Mouse (Mus musculus): Measurements from ENCODE around the gene Tmem151b. TPM values are rescaled to one million over a fixed set of nuclear protein-coding genes. Genes with fewer than 3 reads are reported as not detected.

The Tmem151b gene
- polyA plus RNA-seq, 1 experiment from 2014 or later: 25.6 TPM

- Histone ChIP-seq H3K36me3 (peaks cover 6% of the 10 kb centered on the region), H3K27ac (replicated peaks) (peak overlapping the region; percentile 93; the same call in 1 of the 2 replicates), H3K4me3 (replicated peaks) (peak overlapping the region; percentile 81), H3K9me3 (replicated peaks) (no peaks in the 10 kb centered on the region), H3K27me3 (replicated peaks) (peaks cover 30% of the 10 kb centered on the region), H3K4me1 (peaks cover 36% of the 10 kb centered on the region), H3K4me2 (peak overlapping the region; percentile 72), H3K9ac (replicated peaks) (no peak overlapping the region)
- 37% methylated on average over 5 of the region's 5 CpGs for WGBS
- no peak for ATAC-seq (ENCODE audit: low FRiP score)
Observed at GRCm38 (mm10) chr17:45550253-45550652, 776 bp upstream of the Tmem151b start.

- Histone ChIP-seq H3K4me1 (peaks cover 50% of the 10 kb centered on the region), H3K9me3 (replicated peaks) (no peaks in the 10 kb centered on the region)
- peak; percentile 72 for ATAC-seq (ENCODE audit: low FRiP score)
Observed at GRCm38 (mm10) chr17:45548541-45549512, 650 bp downstream of the Tmem151b start.

GRCm38 (mm10) chr17:45547461-45548190 is 1.9 kb downstream of the Tmem151b start:
- peaks cover 40% of the 10 kb centered on the region for H3K27me3 ChIP-seq (replicated peaks)
- H3K9ac ChIP-seq (replicated peaks): no peak overlapping the region

More at GRCm38 (mm10) chr17:45548541-45549512, 650 bp downstream of the Tmem151b start:
- Histone ChIP-seq H3K4me3 (replicated peaks) (peak overlapping the region; percentile 81), H3K27ac (replicated peaks) (peak overlapping the region; percentile 93), H3K9ac (replicated peaks) (peak overlapping the region; percentile 99), H3K4me2 (peak overlapping the region; percentile 72), H3K36me3 (peaks cover 18% of the 10 kb centered on the region), H3K27me3 (replicated peaks) (peaks cover 41% of the 10 kb centered on the region)
- 2% methylated on average over 36 of the region's 68 CpGs for WGBS

GRCm38 (mm10) chr17:45546941-45547340 is 2.5 kb downstream of the Tmem151b start:
- Histone ChIP-seq H3K4me2 (peak overlapping the region; percentile 72), H3K4me1 (peaks cover 50% of the 10 kb centered on the region), H3K27me3 (replicated peaks) (peaks cover 40% of the 10 kb centered on the region), H3K9ac (replicated peaks) (no peak overlapping the region), H3K36me3 (peaks cover 18% of the 10 kb centered on the region), H3K27ac (replicated peaks) (no peak overlapping the region), H3K4me3 (replicated peaks) (no peak overlapping the region), H3K9me3 (replicated peaks) (no peaks in the 10 kb centered on the region)
- 62% methylated on average over 16 of the region's 16 CpGs for WGBS
- no peak for ATAC-seq (ENCODE audit: low FRiP score)

More at GRCm38 (mm10) chr17:45547461-45548190, 1.9 kb downstream of the Tmem151b start:
- Histone ChIP-seq H3K9me3 (replicated peaks) (no peaks in the 10 kb centered on the region), H3K4me3 (replicated peaks) (peak overlapping the region; percentile 81; the same call in 1 of the 2 replicates), H3K4me1 (peaks cover 52% of the 10 kb centered on the region), H3K4me2 (peak overlapping the region; percentile 72), H3K27ac (replicated peaks) (no peak overlapping the region), H3K36me3 (peaks cover 18% of the 10 kb centered on the region)
- ATAC-seq (ENCODE audit: low FRiP score): no peak
- 79% methylated on average over 5 of the region's 5 CpGs for WGBS

- WGBS: 12% methylated on average over 74 of the region's 74 CpGs
- peaks cover 41% of the 10 kb centered on the region for H3K27me3 ChIP-seq (replicated peaks)
- no peak overlapping the region for H3K27ac ChIP-seq (replicated peaks)
- H3K36me3 ChIP-seq: peaks cover 18% of the 10 kb centered on the region
- H3K9me3 ChIP-seq (replicated peaks): no peaks in the 10 kb centered on the region
- no peak overlapping the region for H3K9ac ChIP-seq (replicated peaks)
- no peak for ATAC-seq (ENCODE audit: low FRiP score)
- H3K4me2 ChIP-seq: peak overlapping the region; percentile 39
- H3K4me1 ChIP-seq: peaks cover 47% of the 10 kb centered on the region
- H3K4me3 ChIP-seq (replicated peaks): peak overlapping the region; percentile 11
Observed at GRCm38 (mm10) chr17:45545278-45545961, 4.1 kb downstream of the Tmem151b start.

GRCm38 (mm10) chr17:45544873-45545277 is 4.6 kb downstream of the Tmem151b start:
- H3K27me3 ChIP-seq (replicated peaks): peaks cover 44% of the 10 kb centered on the region
- H3K9ac ChIP-seq (replicated peaks): no peak overlapping the region

GRCm38 (mm10) chr17:45544001-45544872 is 5.2 kb downstream of the Tmem151b start:
- Histone ChIP-seq H3K36me3 (peaks cover 18% of the 10 kb centered on the region), H3K4me3 (replicated peaks) (peak overlapping the region; percentile 11; the same call in 1 of the 2 replicates), H3K9ac (replicated peaks) (no peak overlapping the region), H3K27ac (replicated peaks) (no peak overlapping the region), H3K27me3 (replicated peaks) (peaks cover 49% of the 10 kb centered on the region), H3K4me1 (peaks cover 39% of the 10 kb centered on the region), H3K4me2 (peak overlapping the region; percentile 39), H3K9me3 (replicated peaks) (no peaks in the 10 kb centered on the region)
- WGBS: 13% methylated on average over 24 of the region's 24 CpGs
- ATAC-seq (ENCODE audit: low FRiP score): no peak

More at GRCm38 (mm10) chr17:45544873-45545277, 4.6 kb downstream of the Tmem151b start:
- Histone ChIP-seq H3K27ac (replicated peaks) (no peak overlapping the region), H3K9me3 (replicated peaks) (no peaks in the 10 kb centered on the region), H3K4me3 (replicated peaks) (peak overlapping the region; percentile 11; the same call in 1 of the 2 replicates), H3K36me3 (peaks cover 18% of the 10 kb centered on the region), H3K4me2 (peak overlapping the region; percentile 39), H3K4me1 (peaks cover 42% of the 10 kb centered on the region)
- no peak for ATAC-seq (ENCODE audit: low FRiP score)
- 6% methylated on average over 45 of the region's 46 CpGs for WGBS

- WGBS: 55% methylated on average over 1 of the region's 1 CpGs
- Histone ChIP-seq H3K9me3 (replicated peaks) (no peaks in the 10 kb centered on the region), H3K27me3 (replicated peaks) (peaks cover 53% of the 10 kb centered on the region), H3K4me3 (replicated peaks) (no peak overlapping the region), H3K4me2 (no peak overlapping the region), H3K9ac (replicated peaks) (no peak overlapping the region), H3K4me1 (peaks cover 35% of the 10 kb centered on the region), H3K27ac (replicated peaks) (no peak overlapping the region), H3K36me3 (peaks cover 18% of the 10 kb centered on the region)
- no peak for ATAC-seq (ENCODE audit: low FRiP score)
Observed at GRCm38 (mm10) chr17:45543115-45543514, 6.4 kb downstream of the Tmem151b start.

- H3K9me3 ChIP-seq (replicated peaks): no peaks in the 10 kb centered on the region
- no peak for ATAC-seq (ENCODE audit: low FRiP score)
- H3K36me3 ChIP-seq: peaks cover 18% of the 10 kb centered on the region
- peaks cover 31% of the 10 kb centered on the region for H3K4me1 ChIP-seq
- peaks cover 52% of the 10 kb centered on the region for H3K27me3 ChIP-seq (replicated peaks)
- no peak overlapping the region for H3K4me2 ChIP-seq
- H3K4me3 ChIP-seq (replicated peaks): no peak overlapping the region
- no peak overlapping the region for H3K27ac ChIP-seq (replicated peaks)
- 74% methylated on average over 2 of the region's 2 CpGs for WGBS
- no peak overlapping the region for H3K9ac ChIP-seq (replicated peaks)
Observed at GRCm38 (mm10) chr17:45542705-45543104, 6.8 kb downstream of the Tmem151b start.

- H3K9me3 ChIP-seq (replicated peaks): no peaks in the 10 kb centered on the region
- 33% methylated on average over 6 of the region's 6 CpGs for WGBS
- no peak overlapping the region for H3K4me3 ChIP-seq (replicated peaks)
- no peak for ATAC-seq (ENCODE audit: low FRiP score)
- H3K36me3 ChIP-seq: peaks cover 18% of the 10 kb centered on the region
- H3K27me3 ChIP-seq (replicated peaks): peaks cover 49% of the 10 kb centered on the region
- H3K27ac ChIP-seq (replicated peaks): no peak overlapping the region
- no peak overlapping the region for H3K9ac ChIP-seq (replicated peaks)
- H3K4me1 ChIP-seq: peaks cover 25% of the 10 kb centered on the region
- no peak overlapping the region for H3K4me2 ChIP-seq
Observed at GRCm38 (mm10) chr17:45542129-45542528, 7.3 kb downstream of the Tmem151b start.
